Mouse (Mus musculus) heart, embryonic 14.5 days (tissue): Measurements from ENCODE around the gene Nos1. TPM values are rescaled to one million over a fixed set of nuclear protein-coding genes. Genes with fewer than 3 reads are reported as not detected.

ENCODE experiments used
- ATAC-seq: fragments of 200-750 bp; cut with Nextera tagmentation; 2 replicates; pipeline ENCODE4 v1.8.0; 2017; ENCODE audit warnings: low read depth, moderate TSS enrichment; ENCODE audit not compliant: insufficient number of reproducible peaks, insufficient read depth, low FRiP score
- H3K27ac ChIP-seq, 2 experiments: fragments of 200-500 bp in 1 of 2; fragments of 300-500 bp in 1 of 2; sonication (generic) in 1 of 2; replicated peaks in 1 of 2; 2 replicates each; pipeline ENCODE4 v1.5.1; 2012 to 2014; ENCODE audit warnings: low read depth in 2 of 2, low read length in 2 of 2, control low read depth in 1 of 2, mild to moderate bottlenecking in 1 of 2, mixed read lengths in 1 of 2; ENCODE audit not compliant: control insufficient read depth in 1 of 2, insufficient read depth in 1 of 2
- H3K27me3 ChIP-seq: fragments of 300-500 bp; sonication (generic); 2 replicates; pipeline ENCODE4 v1.6.1; 2014; ENCODE audit warnings: mild to moderate bottlenecking, low read length, control low read depth; ENCODE audit not compliant: control insufficient read depth, insufficient read depth
- H3K36me3 ChIP-seq: fragments of 300-500 bp; sonication (generic); 2 replicates; pipeline ENCODE4 v1.6.1; 2014; ENCODE audit warnings: mild to moderate bottlenecking, control low read depth, low read length, mixed read lengths; ENCODE audit not compliant: control insufficient read depth, insufficient read depth
- H3K4me1 ChIP-seq, 2 experiments: fragments of 200-500 bp in 1 of 2; fragments of 300-500 bp in 1 of 2; sonication (generic) in 1 of 2; 2 replicates each; pipeline ENCODE4 v1.6.1; 2012 to 2014; ENCODE audit warnings: low read length in 2 of 2, control low read depth in 1 of 2, mixed read lengths in 1 of 2; ENCODE audit not compliant: control insufficient read depth in 2 of 2, insufficient read depth in 2 of 2
- H3K4me2 ChIP-seq: fragments of 300-500 bp; sonication (generic); 2 replicates; pipeline ENCODE4 v1.6.1; 2014; ENCODE audit warnings: mild to moderate bottlenecking, low read length
- H3K4me3 ChIP-seq, 2 experiments: fragments of 200-500 bp in 1 of 2; fragments of 300-500 bp in 1 of 2; sonication (generic) in 1 of 2; 2 replicates each; pipeline ENCODE4 v1.5.1; 2012 to 2014; ENCODE audit warnings: low read length in 2 of 2, mild to moderate bottlenecking in 2 of 2, control low read depth in 1 of 2, low read depth in 1 of 2, moderate library complexity in 1 of 2; ENCODE audit not compliant: control insufficient read depth in 1 of 2, insufficient read depth in 1 of 2
- H3K9ac ChIP-seq: fragments of 300-500 bp; sonication (generic); 2 replicates; pipeline ENCODE4 v1.6.1; 2014; ENCODE audit warnings: mild to moderate bottlenecking, low read length
- H3K9me3 ChIP-seq: fragments of 300-500 bp; sonication (generic); 2 replicates; pipeline ENCODE4 v1.6.1; 2016; ENCODE audit warnings: low read length, control low read depth; ENCODE audit not compliant: control insufficient read depth
- WGBS: fragments of 180-500 bp; shearing (Covaris S2); extraction: QIAGEN DNeasy Blood & Tissue Kit; methylation state at CpG from one replicate; pipeline ENCODE4 v1.1.7; 2014; 5-methylcytosine and 5-hydroxymethylcytosine counted together
- polyA plus RNA-seq: library from polyadenylated mRNA; unstranded; fragments of >200 nt; fragmentation: Nextera tagmentation; extraction: Ambion mirVana; gene quantifications from 2 replicates; pipeline ENCODE4 v1.2.1, GENCODE M21; 2014

Gene Nos1
- polyA plus RNA-seq, 1 experiment from 2014 or later, result 0.04 TPM

- Histone ChIP-seq H3K4me2 (no peak overlapping the region), H3K4me1 (no peaks in the 10 kb centered on the region), H3K36me3 (no peaks in the 10 kb centered on the region), H3K9ac (no peak overlapping the region), H3K9me3 (no peaks in the 10 kb centered on the region), H3K27ac (no peak overlapping the region), H3K27me3 (peaks cover 63% of the 10 kb centered on the region), H3K4me3 (no peak overlapping the region)
- no peak for ATAC-seq
- 50% methylated on average over 7 of the region's 7 CpGs for WGBS
Observed at GRCm38 (mm10) chr5:117839501-117839900, 58.7 kb downstream of the Nos1 start.

- H3K4me1 ChIP-seq, result no peaks in the 10 kb centered on the region
- no peaks in the 10 kb centered on the region for H3K9me3 ChIP-seq
- H3K27ac ChIP-seq, result no peak overlapping the region
- no peak overlapping the region for H3K4me3 ChIP-seq
- WGBS, result 25% methylated on average over 9 of the region's 9 CpGs
- no peak for ATAC-seq
- peaks cover 67% of the 10 kb centered on the region for H3K27me3 ChIP-seq
- H3K9ac ChIP-seq, result no peak overlapping the region
- no peak overlapping the region for H3K4me2 ChIP-seq
- H3K36me3 ChIP-seq, result no peaks in the 10 kb centered on the region
Observed at GRCm38 (mm10) chr5:117840203-117840602, 59.4 kb downstream of the Nos1 start.

GRCm38 (mm10) chr5:117840988-117841387, 60.2 kb downstream of the Nos1 start:
- Histone ChIP-seq H3K27ac (no peak overlapping the region), H3K27me3 (peaks cover 70% of the 10 kb centered on the region), H3K9me3 (no peaks in the 10 kb centered on the region), H3K4me2 (no peak overlapping the region), H3K4me1 (no peaks in the 10 kb centered on the region), H3K4me3 (no peak overlapping the region), H3K36me3 (no peaks in the 10 kb centered on the region), H3K9ac (no peak overlapping the region)
- ATAC-seq, result no peak
- 26% methylated on average over 5 of the region's 5 CpGs for WGBS

GRCm38 (mm10) chr5:117841651-117842347, 61.0 kb downstream of the Nos1 start:
- Histone ChIP-seq H3K4me2 (no peak overlapping the region), H3K27ac (no peak overlapping the region), H3K4me3 (no peak overlapping the region), H3K9me3 (no peaks in the 10 kb centered on the region), H3K4me1 (no peaks in the 10 kb centered on the region), H3K27me3 (peaks cover 73% of the 10 kb centered on the region), H3K36me3 (no peaks in the 10 kb centered on the region), H3K9ac (no peak overlapping the region)
- WGBS, result 2% methylated on average over 43 of the region's 44 CpGs
- ATAC-seq, result no peak

- WGBS, result 9% methylated on average over 14 of the region's 14 CpGs
- Histone ChIP-seq H3K4me2 (no peak overlapping the region), H3K9me3 (no peaks in the 10 kb centered on the region), H3K27ac (no peak overlapping the region), H3K4me1 (no peaks in the 10 kb centered on the region), H3K36me3 (no peaks in the 10 kb centered on the region), H3K4me3 (no peak overlapping the region), H3K9ac (no peak overlapping the region), H3K27me3 (peaks cover 69% of the 10 kb centered on the region)
- ATAC-seq, result no peak
Observed at GRCm38 (mm10) chr5:117842699-117843098, 61.9 kb downstream of the Nos1 start.

- H3K27me3 ChIP-seq, result peaks cover 57% of the 10 kb centered on the region
- H3K4me2 ChIP-seq, result no peak overlapping the region
- no peaks in the 10 kb centered on the region for H3K9me3 ChIP-seq
- H3K4me3 ChIP-seq, result no peak overlapping the region
- no peaks in the 10 kb centered on the region for H3K4me1 ChIP-seq
- no peak overlapping the region for H3K27ac ChIP-seq
- no peaks in the 10 kb centered on the region for H3K36me3 ChIP-seq
- no peak for ATAC-seq
- H3K9ac ChIP-seq, result no peak overlapping the region
- WGBS, result 13% methylated on average over 1 of the region's 1 CpGs
Observed at GRCm38 (mm10) chr5:117844611-117845010, 63.8 kb downstream of the Nos1 start.

GRCm38 (mm10) chr5:117850474-117850873, 69.6 kb downstream of the Nos1 start:
- Histone ChIP-seq H3K9me3 (no peaks in the 10 kb centered on the region), H3K4me2 (no peak overlapping the region), H3K4me3 (no peak overlapping the region), H3K36me3 (no peaks in the 10 kb centered on the region), H3K27ac (no peak overlapping the region), H3K4me1 (no peaks in the 10 kb centered on the region), H3K9ac (no peak overlapping the region), H3K27me3 (peaks cover 13% of the 10 kb centered on the region)
- 68% methylated on average over 12 of the region's 12 CpGs for WGBS
- no peak for ATAC-seq

GRCm38 (mm10) chr5:117853741-117854140, 72.9 kb downstream of the Nos1 start:
- Histone ChIP-seq H3K4me3 (no peak overlapping the region), H3K4me1 (no peaks in the 10 kb centered on the region), H3K27ac (no peak overlapping the region), H3K27me3 (peaks cover 8% of the 10 kb centered on the region), H3K9me3 (no peaks in the 10 kb centered on the region), H3K9ac (no peak overlapping the region), H3K4me2 (no peak overlapping the region), H3K36me3 (no peaks in the 10 kb centered on the region)
- 68% methylated on average over 10 of the region's 10 CpGs for WGBS
- ATAC-seq, result no peak
